Mouse (Mus musculus) heart, postnatal 14 days (tissue): ENCODE measurements at regions not wholly inside any gene's neighbourhood (a gene's known extent, or its start where the extent isn't known, plus 50 kb on each side); places are given as distances from the start of the nearest gene placed in this dataset.

Experiments used
- DNase-seq, 2 experiments: peaks; one replicate each; pipeline ENCODE4 v3.0.0; 2021 to 2022
- intact Hi-C: fragments of 180-260 bp; cut with DNase I; formaldehyde crosslinking; loops from one replicate; pipeline ENCODE4 v1.15.1; 2025

GRCm38 (mm10) chr3:61064720-61065119, 62.1 kb downstream of the P2ry1 start:
- no peak for DNase-seq
- intact Hi-C loops: no loop called here

- no peak for DNase-seq
- intact Hi-C loops: no loop called here
Measured at GRCm38 (mm10) chr3:61067067-61067466, 64.5 kb downstream of the P2ry1 start.

- DNase-seq: no peak
- intact Hi-C loops: no loop called here
Measured at GRCm38 (mm10) chr3:61068229-61068628, 65.6 kb downstream of the P2ry1 start.

GRCm38 (mm10) chr3:61071041-61071440, 68.4 kb downstream of the P2ry1 start:
- no peak for DNase-seq
- intact Hi-C loops: no loop called here

- intact Hi-C loops: no loop called here
- DNase-seq: peak in 1 of 2 experiments; percentile 11
Measured at GRCm38 (mm10) chr3:61072330-61072729, 69.7 kb downstream of the P2ry1 start.

- DNase-seq: no peak
- intact Hi-C loops: no loop called here
Measured at GRCm38 (mm10) chr3:61073103-61073502, 70.5 kb downstream of the P2ry1 start.

GRCm38 (mm10) chr3:61073806-61074205, 71.2 kb downstream of the P2ry1 start:
- intact Hi-C loops: no loop called here
- no peak for DNase-seq

DNA sequence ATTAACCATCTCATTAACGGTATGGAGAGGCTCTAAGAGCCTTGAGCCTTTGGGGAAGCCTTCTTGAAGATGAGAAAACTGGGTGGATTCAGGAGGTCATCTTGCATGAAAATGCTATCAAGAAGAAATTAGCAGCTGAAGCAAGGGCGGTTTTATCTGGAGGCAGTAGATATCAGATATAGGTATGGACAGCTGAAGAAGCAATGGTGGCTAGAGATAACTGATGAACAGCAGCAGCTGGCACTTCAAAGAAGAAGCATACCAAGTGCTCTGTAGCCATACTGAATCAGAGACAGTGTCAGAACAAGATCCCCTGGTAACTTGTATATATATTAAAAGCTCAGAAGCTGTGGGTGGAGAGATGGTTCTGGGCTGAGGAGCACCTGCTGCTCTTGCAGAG, 73.2 kb downstream of the P2ry1 start:
- intact Hi-C loops: no loop called here

DNA sequence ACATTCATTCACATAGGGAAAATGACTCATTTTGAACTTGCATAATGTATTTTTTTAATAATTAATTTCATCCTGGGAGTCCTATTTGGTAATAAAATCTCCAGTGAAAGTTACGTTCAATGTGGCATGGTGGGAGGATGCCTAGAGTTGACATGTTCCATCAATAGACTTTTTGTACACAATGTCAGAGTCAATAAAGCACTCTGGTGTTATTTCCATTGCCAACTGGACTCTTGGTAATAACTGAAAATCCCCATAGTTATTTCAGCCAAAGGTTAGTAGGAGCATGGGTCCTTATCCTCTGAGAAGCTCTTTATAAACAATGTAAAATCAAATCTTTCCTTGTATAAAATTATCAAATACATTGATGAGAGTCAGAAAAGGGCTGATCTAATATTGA, 87.3 kb downstream of the P2ry1 start:
- intact Hi-C loops: no loop called here
- no peak for DNase-seq

More for the DNA sequence above, 73.2 kb downstream of the P2ry1 start:
- no peak for DNase-seq

- intact Hi-C loops: no loop called here
- DNase-seq: no peak
Measured at GRCm38 (mm10) chr3:61092031-61092430, 89.4 kb downstream of the P2ry1 start.

DNA sequence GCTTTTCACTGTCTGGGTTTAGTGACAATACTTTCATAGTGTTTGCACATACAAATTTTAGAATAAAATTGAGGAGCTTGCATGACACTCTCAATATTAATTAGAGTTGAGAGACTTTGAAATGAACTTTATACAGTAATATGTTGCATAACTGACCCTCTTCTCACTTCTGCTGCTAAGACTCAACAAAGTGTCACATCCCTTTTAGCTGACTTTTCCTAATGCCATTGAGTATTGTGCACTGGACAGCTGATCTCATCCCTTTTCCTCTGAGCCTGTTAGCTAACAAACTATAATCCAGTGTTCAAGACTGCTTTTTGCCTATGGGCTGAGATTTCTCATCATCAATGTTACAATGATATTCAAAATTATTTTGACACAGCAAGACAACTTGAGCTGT, 113.8 kb downstream of the P2ry1 start:
- intact Hi-C loops: no loop called here
- no peak for DNase-seq

DNA sequence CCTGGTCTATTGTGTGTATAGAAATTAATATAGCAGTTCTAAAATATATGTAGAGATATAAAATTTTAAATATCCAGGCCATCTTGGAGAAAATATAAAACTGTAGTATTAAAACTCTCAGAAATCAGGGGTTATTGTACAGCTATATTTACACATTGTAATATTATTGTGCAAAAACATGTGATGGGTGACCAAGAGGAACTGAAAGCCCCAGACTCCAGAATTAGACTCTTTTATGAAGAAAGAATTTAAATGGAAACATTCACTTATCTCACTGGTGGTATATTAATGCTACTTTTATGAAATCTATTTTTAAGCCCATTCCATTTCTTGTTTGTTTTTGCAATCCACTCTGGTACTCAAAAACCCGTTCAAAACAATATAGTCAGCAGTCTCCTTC, 130.5 kb downstream of the P2ry1 start:
- DNase-seq: no peak
- intact Hi-C loops: no loop called here

DNA sequence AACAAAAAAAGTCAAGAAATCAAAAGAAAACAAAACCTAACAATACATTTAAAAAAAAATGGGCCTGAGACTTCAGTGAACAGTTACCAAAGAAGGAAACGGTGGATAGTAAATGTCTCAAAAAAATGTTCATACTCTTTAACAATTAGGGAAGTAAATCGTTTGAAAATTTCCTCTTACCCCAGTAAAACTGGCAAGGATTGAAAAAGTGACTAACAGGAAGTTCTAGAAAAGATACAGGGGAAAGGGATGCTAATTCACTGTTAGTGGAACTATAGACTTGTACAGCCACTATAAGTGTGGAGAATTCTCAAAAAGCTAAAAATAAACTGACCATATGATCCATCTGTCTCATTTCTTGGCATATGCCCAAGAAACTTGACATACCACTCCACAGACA, 151.5 kb downstream of the P2ry1 start:
- no peak for DNase-seq
- intact Hi-C loops: no loop called here

GRCm38 (mm10) chr3:61159811-61160210, 157.2 kb downstream of the P2ry1 start:
- intact Hi-C loops: no loop called here
- no peak for DNase-seq

DNA sequence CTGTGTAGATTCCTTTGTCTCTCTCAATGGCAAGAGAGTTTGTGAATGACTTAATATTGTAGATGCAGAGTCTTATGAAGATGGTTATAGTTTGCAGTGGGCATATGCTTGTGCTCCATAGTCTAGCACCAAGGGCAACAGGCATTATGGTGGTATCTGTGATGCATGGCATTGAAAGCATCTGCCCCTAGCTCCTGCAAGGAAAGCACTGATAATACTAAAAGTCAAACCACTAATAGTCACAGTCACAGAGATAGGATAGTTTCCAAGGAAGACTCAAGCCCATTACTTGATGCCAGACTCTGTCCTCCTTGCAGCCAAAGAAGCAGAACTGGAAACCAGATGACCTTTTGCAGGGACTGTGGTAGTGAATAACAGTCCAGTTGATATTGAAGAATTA, 158.8 kb downstream of the P2ry1 start:
- intact Hi-C loops: no loop called here
- no peak for DNase-seq

DNA sequence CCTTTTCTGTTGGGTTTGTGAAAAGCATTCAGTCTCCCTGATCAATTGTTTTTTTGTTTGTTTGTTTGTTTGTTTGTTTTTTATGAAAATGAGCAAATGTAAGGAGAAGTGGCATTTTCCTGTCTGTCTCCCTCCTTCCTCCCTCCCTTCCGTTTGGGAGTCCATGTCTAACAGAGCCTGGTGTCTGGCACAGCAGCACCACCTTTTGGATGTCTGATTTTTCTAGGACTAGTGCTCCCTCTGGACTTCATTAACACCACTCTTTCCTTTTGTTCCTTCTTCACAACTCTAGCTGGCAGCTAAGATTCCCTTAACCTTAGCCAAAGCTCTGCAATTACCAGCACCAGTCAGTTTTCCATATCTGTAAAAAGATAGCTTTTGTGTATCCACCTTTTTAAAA, 175.6 kb upstream of the Rap2b start:
- intact Hi-C loops: loop anchor here (10.0 kb wide), 2 partner anchors 421 to 711 kb away; partner anchors contain the start of gene Mbnl1

GRCm38 (mm10) chr3:61188662-61189061, 172.8 kb upstream of the Rap2b start:
- no peak for DNase-seq
- intact Hi-C loops: loop anchor here (10.0 kb wide), 2 partner anchors 424 to 714 kb away; partner anchors contain the start of gene Mbnl1

More for the DNA sequence above, 175.6 kb upstream of the Rap2b start:
- DNase-seq: peak; percentile 6 to 18

DNA sequence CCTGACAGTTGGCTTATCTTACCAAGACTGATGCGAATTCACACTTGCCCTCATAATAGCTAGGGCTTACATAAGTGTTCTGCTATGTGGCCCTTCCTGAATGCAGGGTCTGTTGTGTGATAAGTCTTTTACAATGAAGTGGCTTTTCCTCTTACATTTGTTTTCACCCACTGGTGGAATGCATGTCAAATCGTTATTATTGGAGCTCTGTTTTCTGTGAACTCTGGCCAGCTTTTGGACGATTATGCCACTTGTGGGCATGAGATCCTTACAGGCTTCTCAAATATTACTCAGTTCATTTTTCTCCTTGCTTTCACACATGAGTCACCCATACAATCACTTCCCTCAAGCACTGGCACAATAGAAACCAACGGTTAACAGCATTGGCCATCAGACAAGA, 144.9 kb upstream of the Rap2b start:
- DNase-seq: no peak
- intact Hi-C loops: no loop called here

DNA sequence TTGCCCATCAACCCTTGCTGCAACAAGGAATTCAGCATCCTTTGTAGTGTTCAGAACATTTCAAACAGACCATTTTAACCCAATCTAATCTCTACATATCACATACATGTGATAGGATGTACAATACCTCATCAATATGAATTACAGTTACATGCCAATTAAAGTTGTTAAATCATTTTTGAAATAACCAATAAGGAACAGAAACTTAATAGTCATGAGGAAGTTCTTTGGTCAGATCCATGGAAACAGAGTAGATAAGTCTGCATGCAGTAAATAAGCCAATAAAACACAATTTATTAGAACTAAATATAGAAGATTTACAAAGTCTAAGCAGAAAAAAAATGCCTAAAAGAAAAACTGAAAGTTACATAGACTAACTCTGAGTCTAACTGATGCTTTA, 136.9 kb upstream of the Rap2b start:
- intact Hi-C loops: no loop called here

GRCm38 (mm10) chr3:61225054-61225453, 136.4 kb upstream of the Rap2b start:
- intact Hi-C loops: no loop called here
- no peak for DNase-seq

More for the DNA sequence above, 136.9 kb upstream of the Rap2b start:
- no peak for DNase-seq

DNA sequence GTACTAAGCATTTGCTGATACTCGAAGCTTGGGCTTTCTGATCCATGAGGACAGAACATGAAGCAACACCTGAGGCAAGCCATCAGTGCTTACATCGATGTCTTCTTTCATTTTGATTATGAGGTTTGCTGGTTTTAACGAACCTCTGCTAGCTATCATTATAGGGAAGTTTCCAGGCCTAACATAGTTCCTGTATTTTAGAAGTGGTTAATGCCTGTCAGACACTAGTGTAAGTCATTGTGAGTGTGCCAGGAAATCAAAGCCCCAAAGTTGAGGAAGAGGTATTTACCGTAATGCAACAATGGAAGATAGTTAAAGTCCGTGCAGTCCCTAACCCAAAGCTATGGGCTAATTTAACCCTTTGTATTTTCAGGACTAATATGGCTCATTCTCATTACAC, 120.1 kb upstream of the Rap2b start:
- intact Hi-C loops: loop anchor here (5.0 to 10.0 kb wide), 2 partner anchors 593 to 1216 kb away; no protein-coding TSS in a partner anchor

DNA sequence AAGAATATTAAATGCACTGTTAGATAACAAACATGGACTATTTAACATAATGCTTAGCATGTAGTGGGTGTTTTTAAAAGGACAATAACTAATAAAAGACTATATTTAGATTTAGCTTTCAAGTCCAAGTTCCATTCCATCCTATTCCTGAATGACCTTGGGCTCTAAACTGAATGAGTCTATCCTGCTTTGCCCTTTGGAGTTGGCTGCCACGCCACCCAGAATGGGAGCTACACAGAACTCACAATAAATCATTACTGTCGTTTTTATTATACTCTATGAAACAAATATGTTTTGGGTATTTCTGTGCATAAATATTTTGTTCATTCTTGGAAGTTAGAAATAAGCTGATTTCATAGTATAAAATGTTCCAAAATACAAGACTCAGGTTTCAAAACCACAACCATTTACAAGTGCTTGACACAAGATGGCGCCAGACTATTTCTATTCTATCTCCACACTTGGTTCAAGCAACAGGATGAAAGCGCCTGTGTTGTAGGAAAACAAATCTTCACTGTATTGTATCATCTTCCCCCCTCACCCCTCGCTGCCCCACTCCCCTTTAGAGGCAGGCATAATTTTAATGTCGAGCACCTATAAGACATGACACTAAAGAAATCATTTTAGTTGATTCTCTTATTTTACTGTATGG, 117.4 kb upstream of the Rap2b start:
- intact Hi-C loops: loop anchor here (5.0 to 10.0 kb wide), 2 partner anchors 591 to 1213 kb away; no protein-coding TSS in a partner anchor
- DNase-seq: peak; percentile 8 to 58

More for the DNA sequence above, 120.1 kb upstream of the Rap2b start:
- DNase-seq: no peak
